Mouse (Mus musculus): ENCODE data around the gene Zfp202.

Zfp202 gene

GRCm38 (mm10) chr9:40240311-40240710, 48.2 kb downstream of the Zfp202 start:
- DNase-seq (ENCODE audit: low spot score), result no peak

DNA sequence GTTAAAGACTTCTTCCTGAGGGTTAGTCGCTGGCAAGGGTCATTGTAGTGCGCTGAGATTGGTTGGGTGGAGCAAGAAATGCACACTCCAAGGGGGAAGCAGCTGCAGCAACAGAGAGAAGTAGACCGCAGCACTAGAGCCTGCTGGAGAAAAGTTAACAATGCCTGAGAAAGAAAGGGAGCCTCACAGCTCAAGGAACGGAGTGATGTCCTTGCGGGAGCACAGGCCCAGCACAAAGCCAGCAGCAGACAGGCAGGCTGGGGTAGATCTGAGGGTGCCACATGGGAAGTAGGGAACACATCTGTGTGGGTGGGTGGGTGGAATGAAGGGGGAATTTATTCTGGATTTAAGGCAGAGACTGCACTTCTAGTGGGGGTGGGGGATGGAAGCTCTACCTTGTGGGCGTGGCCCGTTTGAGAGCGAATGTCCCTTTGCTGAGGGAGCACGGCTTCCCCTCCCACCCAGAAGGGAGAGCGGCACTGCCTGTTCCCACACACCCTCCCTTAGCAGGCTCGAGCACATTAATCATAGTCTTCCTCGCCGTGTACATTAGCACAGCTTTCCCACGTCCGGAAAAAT, 49.2 kb downstream of the Zfp202 start:
- peak; percentile 23 for DNase-seq (ENCODE audit: low spot score)

GRCm38 (mm10) chr9:40241951-40242888, 50.1 kb downstream of the Zfp202 start:
- DNase-seq (ENCODE audit: low spot score), result no peak

- no peak for DNase-seq (ENCODE audit: low spot score)
These were observed 53.4 kb downstream of the Zfp202 start for GRCm38 (mm10) chr9:40245466-40245865.

- DNase-seq (ENCODE audit: low spot score), result no peak
These were observed 54.0 kb downstream of the Zfp202 start for GRCm38 (mm10) chr9:40245974-40246665.

DNA sequence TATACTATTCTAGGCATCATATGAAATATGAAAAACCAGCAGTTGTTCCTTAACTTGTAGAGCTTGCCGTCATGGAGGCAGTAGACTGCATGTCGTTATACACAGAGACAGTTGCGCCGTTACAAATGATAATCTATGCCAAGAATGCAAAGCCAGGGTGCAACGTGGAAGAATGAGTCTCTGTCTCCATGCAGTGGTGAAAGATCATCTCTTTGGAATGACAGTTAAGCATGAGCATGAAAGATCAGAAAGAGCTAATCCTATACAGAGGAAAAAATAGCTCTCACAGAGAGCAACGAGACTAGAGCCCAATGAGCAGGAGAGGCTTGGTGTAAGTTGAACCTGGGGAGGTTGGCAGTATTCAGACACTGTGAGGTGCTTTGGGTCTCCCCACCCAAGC, 54.6 kb downstream of the Zfp202 start:
- DNase-seq (ENCODE audit: low spot score), result no peak

DNA sequence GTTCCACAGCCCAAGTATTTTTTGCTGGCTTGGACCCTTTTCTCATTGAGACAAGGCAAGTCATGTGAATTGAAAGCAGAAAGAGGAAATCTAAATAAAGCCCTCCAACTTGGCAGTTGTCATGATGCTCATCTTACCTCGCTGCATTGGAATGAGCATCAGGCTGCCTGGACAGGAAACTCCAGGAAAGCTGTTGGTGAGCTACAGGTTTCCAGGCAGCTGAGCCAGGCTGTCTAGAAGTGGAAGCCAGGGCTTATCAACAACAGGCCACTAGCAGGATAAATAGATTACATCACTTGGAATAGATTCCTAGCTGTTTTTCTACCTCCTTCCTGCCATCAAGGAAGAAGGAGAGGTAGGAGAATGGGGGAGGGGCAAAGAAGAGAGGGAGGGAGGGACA, 57.0 kb downstream of the Zfp202 start:
- no peak for DNase-seq (ENCODE audit: low spot score)

DNA sequence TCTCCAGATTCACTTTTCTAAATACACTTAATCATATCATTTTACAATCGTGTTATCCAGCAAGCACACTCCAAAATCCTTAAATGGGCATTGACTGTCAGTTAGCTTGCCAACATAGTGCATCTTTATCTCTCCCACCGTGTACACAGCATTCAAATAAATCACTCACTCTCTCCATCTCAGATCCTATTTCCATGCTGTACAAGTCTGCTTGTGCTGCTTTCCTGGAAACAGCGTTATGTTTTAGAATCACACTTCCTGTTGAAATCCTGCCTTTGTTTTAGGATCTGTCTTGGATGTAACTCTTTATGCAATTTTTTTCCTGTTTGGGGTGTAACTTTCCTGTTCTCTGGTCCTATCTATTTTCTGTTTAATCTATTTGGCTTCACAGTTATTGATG, 60.3 kb downstream of the Zfp202 start:
- DNase-seq (ENCODE audit: low spot score), result no peak
